Mouse (Mus musculus): ENCODE results near the gene Acvrl1. TPM values are rescaled to one million over a fixed set of nuclear protein-coding genes. Genes with fewer than 3 reads are reported as not detected.

The Acvrl1 gene
- polyA plus RNA-seq, 1 experiment from 2014 or later = 3.2 TPM

DNA sequence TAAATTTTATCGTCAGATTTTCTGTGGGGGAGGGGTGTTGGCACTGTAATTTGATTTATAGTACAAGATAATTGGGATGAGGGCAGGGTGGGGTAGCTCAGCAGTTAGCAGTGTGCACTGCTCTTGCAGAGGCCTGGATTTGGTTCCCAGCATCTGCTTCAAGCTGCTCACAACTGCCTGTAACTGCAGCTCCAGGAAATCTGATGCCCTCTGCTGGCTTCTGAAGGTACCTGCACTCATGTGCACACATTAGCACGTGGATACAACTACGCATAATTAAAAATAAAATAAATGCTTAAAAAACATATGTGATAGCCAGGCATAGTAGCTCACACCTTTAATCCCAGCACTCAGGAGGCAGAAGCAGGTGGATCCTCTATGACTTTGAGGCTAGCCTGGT is 57.2 kb downstream of the Acvrl1 start:
- no peak overlapping the region for H3K4me3 ChIP-seq (ENCODE audit: low read depth, low read length)
- WGBS = 94% methylated on average over 3 of the region's 3 CpGs
- no peaks in the 10 kb centered on the region for H3K36me3 ChIP-seq (ENCODE audit: control insufficient read depth, insufficient read depth, low read length)
- H3K4me2 ChIP-seq (ENCODE audit: low read depth, low read length) = no peak overlapping the region
- no peak overlapping the region for H3K27ac ChIP-seq (ENCODE audit: low read depth, low read length)
- H3K9me3 ChIP-seq (ENCODE audit: control insufficient read depth, low read length) = no peaks in the 10 kb centered on the region
- ATAC-seq (ENCODE audit: low read depth) = no peak
- H3K9ac ChIP-seq (replicated peaks; ENCODE audit: low read depth, low read length) = no peak overlapping the region
- H3K4me1 ChIP-seq (ENCODE audit: control insufficient read depth, insufficient read depth, low read length) = peaks cover 19% of the 10 kb centered on the region
- no peaks in the 10 kb centered on the region for H3K27me3 ChIP-seq (ENCODE audit: control insufficient read depth, insufficient read depth, low read length)

DNA sequence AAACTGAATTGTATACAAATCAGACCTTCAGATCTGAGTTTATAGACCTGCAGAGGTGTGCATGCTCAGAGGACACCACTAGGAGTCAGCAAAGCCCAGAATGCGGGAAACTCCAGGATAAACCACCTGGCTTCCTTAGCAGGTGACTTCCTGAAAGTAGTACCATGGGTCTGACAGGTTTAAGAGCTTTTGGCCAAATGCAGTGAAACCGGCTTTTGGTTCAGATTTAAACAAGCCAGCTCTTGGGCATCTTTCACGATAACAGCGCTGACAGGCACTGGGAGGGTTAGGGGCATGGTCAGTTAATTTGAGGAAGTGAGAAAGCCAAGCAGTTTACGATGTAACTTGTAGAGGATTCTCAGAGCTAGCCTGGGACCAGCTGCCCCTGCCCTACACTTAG is 59.6 kb downstream of the Acvrl1 start:
- H3K9ac ChIP-seq (replicated peaks; ENCODE audit: low read depth, low read length) = no peak overlapping the region
- H3K4me1 ChIP-seq (ENCODE audit: control insufficient read depth, insufficient read depth, low read length) = peaks cover 13% of the 10 kb centered on the region
- no peaks in the 10 kb centered on the region for H3K27me3 ChIP-seq (ENCODE audit: control insufficient read depth, insufficient read depth, low read length)
- H3K36me3 ChIP-seq (ENCODE audit: control insufficient read depth, insufficient read depth, low read length) = no peaks in the 10 kb centered on the region
- H3K4me3 ChIP-seq (ENCODE audit: low read depth, low read length) = no peak overlapping the region
- no peaks in the 10 kb centered on the region for H3K9me3 ChIP-seq (ENCODE audit: control insufficient read depth, low read length)
- ATAC-seq (ENCODE audit: low read depth) = no peak
- no peak overlapping the region for H3K4me2 ChIP-seq (ENCODE audit: low read depth, low read length)
- 84% methylated on average over 5 of the region's 5 CpGs for WGBS
- no peak overlapping the region for H3K27ac ChIP-seq (ENCODE audit: low read depth, low read length)

DNA sequence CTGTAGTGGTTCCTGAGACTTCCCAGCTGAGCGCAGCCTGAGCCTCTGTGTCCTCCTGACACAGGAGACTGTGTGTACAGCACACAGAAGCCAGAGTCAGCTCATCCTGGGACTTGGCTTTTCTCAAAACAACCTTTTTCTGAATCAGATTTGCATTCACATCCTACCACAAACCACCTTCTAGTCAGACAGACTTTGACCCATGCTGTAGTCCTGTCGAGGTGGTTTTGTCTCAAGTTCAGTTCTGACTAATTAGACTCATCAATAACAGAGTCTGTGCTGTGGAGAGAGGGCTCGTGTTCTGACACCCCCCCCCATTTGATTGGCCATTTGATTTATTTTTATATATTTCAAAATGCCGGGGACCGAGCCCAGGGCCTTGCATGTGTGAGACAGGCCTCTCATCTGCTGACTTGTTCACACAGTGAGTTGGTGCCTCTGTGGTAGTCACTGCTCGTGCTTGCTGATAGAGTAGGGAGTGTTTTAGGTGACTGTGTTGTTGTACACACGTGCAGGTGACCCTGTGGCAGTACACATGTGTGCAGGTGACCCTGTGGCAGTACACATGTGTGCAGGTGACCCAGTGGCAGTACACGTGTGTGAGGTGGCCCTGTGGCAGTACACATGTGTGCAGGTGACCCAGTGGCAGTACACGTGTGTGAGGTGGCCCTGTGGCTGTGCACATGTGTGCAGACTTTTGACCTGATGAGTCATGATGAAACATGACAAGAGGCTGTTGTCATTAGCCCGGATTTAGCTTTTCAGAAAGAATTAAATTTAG is 61.8 kb downstream of the Acvrl1 start:
- Histone ChIP-seq H3K27me3 (ENCODE audit: control insufficient read depth, insufficient read depth, low read length) (no peaks in the 10 kb centered on the region), H3K9ac (replicated peaks; ENCODE audit: low read depth, low read length) (no peak overlapping the region), H3K9me3 (ENCODE audit: control insufficient read depth, low read length) (no peaks in the 10 kb centered on the region), H3K4me3 (ENCODE audit: low read depth, low read length) (no peak overlapping the region), H3K36me3 (ENCODE audit: control insufficient read depth, insufficient read depth, low read length) (peaks cover 11% of the 10 kb centered on the region), H3K4me2 (ENCODE audit: low read depth, low read length) (no peak overlapping the region), H3K4me1 (ENCODE audit: control insufficient read depth, insufficient read depth, low read length) (peaks cover 13% of the 10 kb centered on the region), H3K27ac (ENCODE audit: low read depth, low read length) (no peak overlapping the region)
- no peak for ATAC-seq (ENCODE audit: low read depth)
- WGBS = 74% methylated on average over 10 of the region's 10 CpGs

DNA sequence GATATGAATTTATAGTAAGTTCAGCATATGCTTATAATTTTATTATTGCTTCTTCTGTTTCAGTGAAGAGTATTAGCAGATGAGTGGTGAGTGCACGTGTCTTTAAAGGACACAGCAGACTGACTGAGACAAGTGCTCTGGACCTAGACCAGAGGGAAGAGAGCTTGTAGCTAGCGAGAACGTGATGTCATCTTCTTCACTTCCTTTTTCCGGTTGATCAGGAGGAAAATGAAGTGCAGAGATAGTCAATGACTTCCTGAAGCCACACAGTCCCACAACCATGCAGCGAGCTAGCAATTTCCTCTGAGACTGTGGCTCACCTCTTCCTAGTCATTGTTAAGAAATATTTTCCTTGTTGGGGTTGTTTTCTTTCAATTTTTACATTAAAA is 62.4 kb downstream of the Acvrl1 start:
- Histone ChIP-seq H3K27me3 (ENCODE audit: control insufficient read depth, insufficient read depth, low read length) (no peaks in the 10 kb centered on the region), H3K9me3 (ENCODE audit: control insufficient read depth, low read length) (no peaks in the 10 kb centered on the region), H3K9ac (replicated peaks; ENCODE audit: low read depth, low read length) (no peak overlapping the region), H3K4me1 (ENCODE audit: control insufficient read depth, insufficient read depth, low read length) (peaks cover 13% of the 10 kb centered on the region), H3K36me3 (ENCODE audit: control insufficient read depth, insufficient read depth, low read length) (peaks cover 17% of the 10 kb centered on the region), H3K4me3 (ENCODE audit: low read depth, low read length) (no peak overlapping the region), H3K4me2 (ENCODE audit: low read depth, low read length) (no peak overlapping the region), H3K27ac (ENCODE audit: low read depth, low read length) (no peak overlapping the region)
- 78% methylated on average over 5 of the region's 5 CpGs for WGBS
- no peak for ATAC-seq (ENCODE audit: low read depth)

DNA sequence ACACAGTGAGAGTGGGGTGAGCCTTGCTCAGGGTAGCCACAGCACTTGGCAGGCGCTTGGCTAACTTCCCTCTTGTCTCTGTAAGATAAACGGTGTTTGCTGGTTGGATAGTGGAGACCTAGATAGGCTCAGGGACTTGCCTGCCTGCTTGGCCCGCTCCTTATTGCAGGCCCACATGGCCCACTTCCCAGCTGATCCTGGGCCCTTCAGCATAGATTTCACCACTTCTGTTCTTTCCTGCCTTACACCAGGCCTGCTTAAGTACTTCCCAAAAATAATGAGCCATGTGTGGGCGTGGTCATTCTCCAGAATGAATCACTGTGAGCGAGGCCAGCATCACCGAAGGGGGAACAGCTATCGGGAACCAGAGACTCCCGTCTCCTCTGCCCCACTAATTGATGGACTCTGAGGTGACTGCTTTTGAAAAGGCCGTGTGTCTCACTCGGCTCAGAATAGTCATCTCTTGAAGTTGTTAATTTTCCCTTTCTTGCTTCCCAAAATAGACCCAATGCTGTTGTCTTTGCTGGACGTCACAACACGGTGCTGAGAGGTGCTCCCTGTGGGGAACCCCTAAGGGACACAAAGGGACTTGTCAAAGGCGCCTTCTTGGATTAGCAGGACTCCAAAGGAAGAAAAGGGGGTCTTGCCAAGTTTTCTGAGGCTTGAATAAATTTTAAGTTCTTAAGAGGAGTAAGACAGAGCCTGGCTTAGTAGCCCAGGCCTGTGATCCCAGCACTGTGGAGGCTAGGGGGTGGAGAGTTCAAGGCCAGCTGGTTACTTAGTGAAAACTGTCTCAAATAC is 63.3 kb downstream of the Acvrl1 start:
- no peak overlapping the region for H3K27ac ChIP-seq (ENCODE audit: low read depth, low read length)
- no peaks in the 10 kb centered on the region for H3K27me3 ChIP-seq (ENCODE audit: control insufficient read depth, insufficient read depth, low read length)
- WGBS = 20% methylated on average over 13 of the region's 13 CpGs
- H3K9ac ChIP-seq (replicated peaks; ENCODE audit: low read depth, low read length) = no peak overlapping the region
- ATAC-seq (ENCODE audit: low read depth) = 0 out of 2 replicates have a peak, but pooled peaks have one; percentile 28
- H3K4me1 ChIP-seq (ENCODE audit: control insufficient read depth, insufficient read depth, low read length) = peaks cover 13% of the 10 kb centered on the region
- no peaks in the 10 kb centered on the region for H3K9me3 ChIP-seq (ENCODE audit: control insufficient read depth, low read length)
- peaks cover 26% of the 10 kb centered on the region for H3K36me3 ChIP-seq (ENCODE audit: control insufficient read depth, insufficient read depth, low read length)
- no peak overlapping the region for H3K4me2 ChIP-seq (ENCODE audit: low read depth, low read length)
- no peak overlapping the region for H3K4me3 ChIP-seq (ENCODE audit: low read depth, low read length)

DNA sequence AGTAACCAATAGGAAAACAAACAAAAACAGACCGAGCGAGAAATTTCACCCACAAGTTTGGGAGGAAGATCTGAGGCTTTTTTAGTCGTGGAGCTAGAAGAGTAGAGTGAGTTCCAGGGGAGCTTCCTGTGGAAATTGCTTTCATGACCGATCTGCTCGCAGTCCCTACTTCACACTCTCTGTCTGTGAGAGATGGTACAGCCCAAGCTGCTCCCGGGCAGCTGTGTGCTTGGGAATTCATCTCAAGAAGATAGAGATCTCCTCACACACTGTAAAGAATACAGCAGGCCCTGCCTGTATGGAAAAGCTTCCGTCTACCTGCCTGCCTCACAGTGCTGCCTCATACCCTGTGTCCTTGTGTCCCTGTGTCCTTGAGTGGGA is 63.9 kb downstream of the Acvrl1 start:
- H3K27me3 ChIP-seq (ENCODE audit: control insufficient read depth, insufficient read depth, low read length) = no peaks in the 10 kb centered on the region
- H3K4me1 ChIP-seq (ENCODE audit: control insufficient read depth, insufficient read depth, low read length) = peaks cover 13% of the 10 kb centered on the region
- H3K9me3 ChIP-seq (ENCODE audit: control insufficient read depth, low read length) = no peaks in the 10 kb centered on the region
- no peak overlapping the region for H3K9ac ChIP-seq (replicated peaks; ENCODE audit: low read depth, low read length)
- no peak overlapping the region for H3K4me3 ChIP-seq (ENCODE audit: low read depth, low read length)
- H3K4me2 ChIP-seq (ENCODE audit: low read depth, low read length) = no peak overlapping the region
- no peak overlapping the region for H3K27ac ChIP-seq (ENCODE audit: low read depth, low read length)
- WGBS = 65% methylated on average over 7 of the region's 7 CpGs
- ATAC-seq (ENCODE audit: low read depth) = no peak
- peaks cover 29% of the 10 kb centered on the region for H3K36me3 ChIP-seq (ENCODE audit: control insufficient read depth, insufficient read depth, low read length)

DNA sequence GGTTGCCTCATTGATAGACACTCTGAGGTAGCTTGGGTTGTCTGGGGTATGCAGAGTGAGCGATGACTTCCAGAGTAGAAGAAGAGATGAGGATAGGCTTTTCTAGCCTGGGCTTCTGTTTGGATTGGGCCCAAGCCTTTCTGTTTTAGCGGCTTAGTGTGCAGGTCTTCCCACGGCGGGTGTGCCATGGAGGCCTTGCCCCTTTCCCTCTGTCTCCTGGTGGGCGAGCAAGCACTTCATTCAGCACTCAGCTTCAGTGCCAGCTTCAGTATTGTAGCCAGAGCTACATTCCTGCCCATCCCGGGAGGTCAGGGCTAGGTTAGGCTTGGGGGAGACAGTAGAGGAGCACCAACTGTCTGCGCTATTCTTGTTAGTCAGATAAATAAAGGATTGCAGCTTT is 64.3 kb downstream of the Acvrl1 start:
- Histone ChIP-seq H3K4me1 (ENCODE audit: control insufficient read depth, insufficient read depth, low read length) (peaks cover 13% of the 10 kb centered on the region), H3K27me3 (ENCODE audit: control insufficient read depth, insufficient read depth, low read length) (no peaks in the 10 kb centered on the region), H3K4me3 (ENCODE audit: low read depth, low read length) (no peak overlapping the region), H3K4me2 (ENCODE audit: low read depth, low read length) (no peak overlapping the region), H3K27ac (ENCODE audit: low read depth, low read length) (no peak overlapping the region), H3K9me3 (ENCODE audit: control insufficient read depth, low read length) (no peaks in the 10 kb centered on the region), H3K36me3 (ENCODE audit: control insufficient read depth, insufficient read depth, low read length) (peaks cover 29% of the 10 kb centered on the region), H3K9ac (replicated peaks; ENCODE audit: low read depth, low read length) (no peak overlapping the region)
- WGBS = 87% methylated on average over 7 of the region's 7 CpGs
- ATAC-seq (ENCODE audit: low read depth) = no peak

DNA sequence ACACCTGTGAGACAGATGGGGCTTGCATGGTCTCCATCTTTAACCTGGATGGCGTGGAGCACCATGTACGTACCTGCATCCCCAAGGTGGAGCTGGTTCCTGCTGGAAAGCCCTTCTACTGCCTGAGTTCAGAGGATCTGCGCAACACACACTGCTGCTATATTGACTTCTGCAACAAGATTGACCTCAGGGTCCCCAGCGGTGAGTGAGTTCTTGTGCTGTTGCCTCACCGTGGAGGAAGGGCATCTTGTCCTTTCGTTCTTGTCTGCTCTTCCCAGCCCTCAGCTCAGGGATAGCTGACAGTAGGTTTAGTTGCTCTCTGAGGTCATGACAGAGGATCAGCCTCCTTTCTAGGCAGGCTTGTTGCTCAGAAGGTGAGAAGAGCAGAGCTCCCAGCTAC is 65.6 kb downstream of the Acvrl1 start:
- H3K4me2 ChIP-seq (ENCODE audit: low read depth, low read length) = no peak overlapping the region
- no peak overlapping the region for H3K27ac ChIP-seq (ENCODE audit: low read depth, low read length)
- H3K36me3 ChIP-seq (ENCODE audit: control insufficient read depth, insufficient read depth, low read length) = peaks cover 29% of the 10 kb centered on the region
- H3K27me3 ChIP-seq (ENCODE audit: control insufficient read depth, insufficient read depth, low read length) = no peaks in the 10 kb centered on the region
- WGBS = over 99% methylated on average over 6 of the region's 6 CpGs
- H3K4me3 ChIP-seq (ENCODE audit: low read depth, low read length) = no peak overlapping the region
- H3K9me3 ChIP-seq (ENCODE audit: control insufficient read depth, low read length) = no peaks in the 10 kb centered on the region
- peaks cover 13% of the 10 kb centered on the region for H3K4me1 ChIP-seq (ENCODE audit: control insufficient read depth, insufficient read depth, low read length)
- no peak overlapping the region for H3K9ac ChIP-seq (replicated peaks; ENCODE audit: low read depth, low read length)
- no peak for ATAC-seq (ENCODE audit: low read depth)

Data from neural tube, embryonic 14.5 days (tissue).